Mouse (Mus musculus): ENCODE results near the gene Acot6. TPM values are rescaled to one million over a fixed set of nuclear protein-coding genes. Genes with fewer than 3 reads are reported as not detected.

Acot6 gene
- polyA plus RNA-seq, 1 experiment from 2014 or later, result 1.8 TPM

DNA sequence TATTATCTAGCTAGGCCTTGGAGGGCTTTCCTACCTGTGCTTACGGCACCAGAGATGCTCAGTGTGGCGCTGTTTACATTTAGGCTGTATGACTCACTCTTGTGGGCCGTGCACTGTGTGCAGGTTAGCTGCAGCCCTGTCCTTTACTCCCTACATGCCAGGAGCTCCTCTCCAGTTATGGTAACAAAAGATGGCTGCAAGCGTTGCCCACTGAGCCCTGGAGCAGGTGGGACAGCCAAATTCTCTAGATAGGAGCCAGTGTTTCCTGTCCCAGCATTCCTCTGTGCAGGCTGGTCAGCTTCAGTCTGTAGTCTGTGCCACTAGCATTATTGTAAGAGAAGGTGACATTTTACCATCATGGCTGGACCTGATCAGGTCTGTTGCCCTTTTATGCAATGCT is 40.8 kb downstream of the Acot6 start:
- WGBS, result 88% methylated on average over 4 of the region's 4 CpGs
- H3K9ac ChIP-seq, result no peak overlapping the region
- H3K27me3 ChIP-seq, result no peaks in the 10 kb centered on the region
- no peak overlapping the region for H3K4me3 ChIP-seq (replicated peaks)
- H3K4me2 ChIP-seq, result no peak overlapping the region
- H3K27ac ChIP-seq, result no peak overlapping the region
- H3K9me3 ChIP-seq (replicated peaks), result no peaks in the 10 kb centered on the region
- peaks cover 28% of the 10 kb centered on the region for H3K36me3 ChIP-seq
- ATAC-seq (replicated peaks; ENCODE audit: low FRiP score), result no peak
- H3K4me1 ChIP-seq, result no peaks in the 10 kb centered on the region

DNA sequence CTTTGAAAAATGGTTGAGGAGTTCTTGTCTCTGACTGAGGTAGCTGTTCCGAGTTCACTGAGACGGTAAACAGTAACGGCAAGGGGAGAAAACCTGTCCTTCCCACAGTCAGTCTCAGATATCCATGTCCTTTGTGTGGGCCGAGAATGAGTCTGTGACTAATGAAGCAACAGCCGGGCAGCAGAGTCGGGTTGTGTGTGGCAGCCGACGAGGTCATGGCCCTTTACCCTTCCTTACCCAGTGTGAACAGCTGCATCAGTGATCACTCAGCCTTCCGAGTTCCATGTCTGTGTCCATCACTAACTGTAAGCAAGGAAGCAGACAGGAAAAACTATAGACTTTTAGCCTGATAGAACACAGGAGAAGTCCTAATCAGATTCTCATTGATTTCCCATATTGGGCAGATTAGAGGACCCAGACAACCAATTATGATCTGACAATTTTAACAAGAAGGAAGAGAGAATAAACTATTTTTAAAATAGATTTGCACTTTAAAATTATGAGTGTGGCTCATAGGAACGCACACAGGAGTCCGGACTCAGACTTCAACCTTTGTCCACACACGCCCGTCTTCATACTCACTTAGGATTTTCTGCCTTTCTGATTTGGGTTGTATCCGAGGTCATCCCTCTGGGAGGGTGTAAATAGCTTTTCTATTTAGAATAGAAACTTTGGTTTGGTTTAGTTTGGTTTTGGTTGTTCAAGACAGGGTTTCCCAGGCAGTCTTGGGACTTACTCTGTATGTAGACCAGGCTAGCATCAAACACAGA is 42.0 kb downstream of the Acot6 start:
- 48% methylated on average over 14 of the region's 14 CpGs for WGBS

DNA sequence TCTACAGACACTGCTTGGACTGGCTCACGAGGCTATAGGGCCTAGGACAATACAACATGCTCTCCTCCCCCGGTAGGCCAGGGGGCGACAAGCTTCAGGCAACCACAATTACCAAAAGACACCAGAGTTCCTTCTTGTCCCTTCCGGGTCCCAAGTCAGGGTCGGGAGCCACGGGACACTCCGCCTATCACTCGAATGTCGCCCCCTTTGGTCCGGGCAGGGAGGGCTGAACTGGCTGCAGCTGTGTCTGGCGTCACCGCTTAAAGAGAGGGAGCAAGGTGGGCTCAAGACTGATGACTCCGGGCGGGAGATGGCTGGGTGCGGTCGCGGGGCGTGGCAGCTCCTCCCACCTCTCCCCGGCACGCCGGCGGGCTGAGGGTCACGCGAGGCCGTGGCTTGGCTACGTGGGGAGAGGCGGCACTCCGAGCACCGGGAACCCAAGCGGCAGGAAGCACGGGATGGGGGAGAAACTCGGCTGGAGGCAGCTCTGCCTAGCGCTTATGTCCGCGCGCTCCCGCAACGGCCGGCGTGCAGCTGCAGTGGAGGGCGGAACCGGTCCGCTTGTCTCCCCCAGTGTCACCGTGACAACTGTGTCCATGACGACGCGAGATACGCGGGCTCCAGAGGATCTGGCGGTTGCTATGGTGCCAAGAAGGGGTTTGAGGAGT is 47.6 kb downstream of the Acot6 start, which contains the start of gene Pnma1:
Gene Pnma1 (minus strand): TSS at position 536 of the 668 bp plus-strand sequence.
- Histone ChIP-seq H3K9me3 (replicated peaks) (no peaks in the 10 kb centered on the region), H3K4me1 (peaks cover 24% of the 10 kb centered on the region), H3K9ac (peak within 1 kb of the TSS; percentile 43), H3K36me3 (peaks cover 41% of the 10 kb centered on the region), H3K27me3 (no peaks in the 10 kb centered on the region), H3K4me3 (replicated peaks) (peak within 1 kb of the TSS; percentile 56), H3K4me2 (peak within 1 kb of the TSS; percentile 89), H3K27ac (no peak within 1 kb of the TSS)
- ATAC-seq (replicated peaks; ENCODE audit: low FRiP score), result peak; percentile 85
- 1% methylated on average over 50 of the region's 50 CpGs for WGBS

More for the DNA sequence above, 42.0 kb downstream of the Acot6 start:
- Histone ChIP-seq H3K9me3 (replicated peaks) (no peaks in the 10 kb centered on the region), H3K36me3 (peaks cover 29% of the 10 kb centered on the region), H3K4me3 (replicated peaks) (no peak overlapping the region), H3K4me1 (no peaks in the 10 kb centered on the region), H3K9ac (no peak overlapping the region), H3K27me3 (no peaks in the 10 kb centered on the region), H3K27ac (no peak overlapping the region), H3K4me2 (no peak overlapping the region)
- no peak; the same call in 1 of the 2 replicates for ATAC-seq (replicated peaks; ENCODE audit: low FRiP score)

DNA sequence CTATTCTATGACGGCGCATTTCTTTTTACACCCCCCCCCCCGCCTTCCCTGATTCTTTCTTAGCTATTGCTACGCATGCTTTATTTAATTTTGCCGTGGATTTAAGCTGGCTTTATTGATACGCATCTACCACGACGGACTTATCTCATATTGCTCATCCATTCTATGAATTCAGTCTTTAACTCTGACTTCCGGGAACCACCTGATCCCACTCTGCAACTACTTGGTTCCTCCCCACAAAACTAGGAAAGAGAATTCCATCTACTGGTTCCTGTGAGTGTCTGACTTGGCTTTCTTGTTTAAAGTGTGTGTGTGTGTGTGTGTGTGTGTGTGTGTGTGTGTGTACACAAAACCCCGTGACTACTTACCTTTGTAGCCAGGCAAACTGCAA is 48.2 kb downstream of the Acot6 start:
- H3K9ac ChIP-seq, result peak overlapping the region; percentile 43; the same call in 1 of the 2 replicates
- H3K4me2 ChIP-seq, result peak overlapping the region; percentile 89
- H3K4me1 ChIP-seq, result peaks cover 24% of the 10 kb centered on the region
- H3K4me3 ChIP-seq (replicated peaks), result peak overlapping the region; percentile 56
- peaks cover 44% of the 10 kb centered on the region for H3K36me3 ChIP-seq
- no peak for ATAC-seq (replicated peaks; ENCODE audit: low FRiP score)
- 20% methylated on average over 10 of the region's 10 CpGs for WGBS
- H3K27me3 ChIP-seq, result no peaks in the 10 kb centered on the region
- no peak overlapping the region for H3K27ac ChIP-seq
- no peaks in the 10 kb centered on the region for H3K9me3 ChIP-seq (replicated peaks)

DNA sequence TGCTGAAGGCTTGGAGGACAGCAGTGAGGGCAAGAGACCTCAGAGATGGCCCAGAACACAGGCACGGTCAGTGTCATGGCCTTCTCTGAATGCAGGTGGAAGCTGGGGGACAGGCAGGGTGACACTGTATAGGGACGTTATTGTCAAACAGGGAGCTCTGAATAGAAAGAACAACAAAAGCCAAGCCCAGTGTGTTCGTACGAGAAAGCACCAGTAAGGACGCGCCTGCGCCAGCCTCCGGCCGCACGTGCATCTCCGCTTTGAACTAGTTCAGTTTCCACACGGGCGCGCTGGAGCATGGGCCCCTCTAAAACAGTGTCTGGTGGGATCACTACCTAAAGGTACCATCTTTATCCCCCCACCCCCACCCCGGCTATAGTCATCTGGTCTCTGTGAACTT is 49.5 kb downstream of the Acot6 start:
- 93% methylated on average over 15 of the region's 15 CpGs for WGBS
- H3K36me3 ChIP-seq, result peaks cover 53% of the 10 kb centered on the region

DNA sequence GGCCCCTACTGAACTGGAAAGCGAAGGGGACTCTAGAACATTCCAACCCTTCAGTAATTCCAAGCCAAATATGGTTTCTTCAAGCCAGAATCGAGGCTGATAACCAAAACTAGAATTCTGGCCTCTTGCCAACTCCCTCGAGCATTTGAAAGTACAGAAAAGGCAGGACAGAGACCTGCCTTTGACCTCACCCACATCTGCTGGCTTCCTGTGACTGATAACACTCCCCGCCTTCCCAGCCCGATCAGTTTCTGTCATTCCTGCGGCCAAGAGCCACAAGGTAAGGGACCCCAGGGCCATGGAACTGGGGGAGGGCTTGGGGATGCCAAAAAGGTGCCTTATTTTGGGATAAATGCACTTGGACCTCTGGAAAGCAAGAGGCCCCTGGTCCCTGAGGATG is 50.5 kb downstream of the Acot6 start:
- Histone ChIP-seq H3K9me3 (replicated peaks) (no peaks in the 10 kb centered on the region), H3K9ac (no peak overlapping the region), H3K27ac (no peak overlapping the region), H3K4me3 (replicated peaks) (no peak overlapping the region), H3K4me2 (no peak overlapping the region), H3K4me1 (peaks cover 24% of the 10 kb centered on the region), H3K36me3 (peaks cover 63% of the 10 kb centered on the region), H3K27me3 (no peaks in the 10 kb centered on the region)
- ATAC-seq (replicated peaks; ENCODE audit: low FRiP score), result no peak
- 49% methylated on average over 6 of the region's 6 CpGs for WGBS

More for the DNA sequence above, 49.5 kb downstream of the Acot6 start:
- ATAC-seq (replicated peaks; ENCODE audit: low FRiP score), result no peak
- peaks cover 24% of the 10 kb centered on the region for H3K4me1 ChIP-seq
- no peak overlapping the region for H3K9ac ChIP-seq
- H3K4me2 ChIP-seq, result no peak overlapping the region
- H3K27ac ChIP-seq, result no peak overlapping the region
- no peak overlapping the region for H3K4me3 ChIP-seq (replicated peaks)
- H3K27me3 ChIP-seq, result no peaks in the 10 kb centered on the region
- no peaks in the 10 kb centered on the region for H3K9me3 ChIP-seq (replicated peaks)

DNA sequence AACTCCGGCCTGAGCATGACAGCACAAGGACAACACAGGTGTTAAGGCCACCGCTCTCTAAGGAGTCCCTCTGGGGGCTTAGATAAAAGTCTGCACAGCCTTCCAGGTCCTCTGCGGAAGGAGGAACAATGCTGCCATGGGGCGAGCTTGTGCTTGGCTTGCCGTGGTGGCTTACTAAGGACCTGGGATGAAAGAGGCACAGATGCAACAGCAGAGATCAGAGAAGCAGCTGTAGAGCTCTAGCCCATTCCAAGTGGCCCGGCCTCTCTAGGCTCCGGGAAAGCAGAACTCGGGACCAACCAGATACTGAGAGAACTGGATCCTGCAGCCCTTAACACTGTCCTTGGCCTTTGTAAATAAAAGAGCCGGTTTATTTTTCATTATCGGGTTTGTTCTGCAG is 51.5 kb downstream of the Acot6 start:
- peaks cover 24% of the 10 kb centered on the region for H3K4me1 ChIP-seq
- ATAC-seq (replicated peaks; ENCODE audit: low FRiP score), result no peak
- no peaks in the 10 kb centered on the region for H3K27me3 ChIP-seq
- no peaks in the 10 kb centered on the region for H3K9me3 ChIP-seq (replicated peaks)
- H3K36me3 ChIP-seq, result peaks cover 69% of the 10 kb centered on the region
- WGBS, result 87% methylated on average over 10 of the region's 10 CpGs
- no peak overlapping the region for H3K27ac ChIP-seq
- no peak overlapping the region for H3K9ac ChIP-seq
- H3K4me3 ChIP-seq (replicated peaks), result no peak overlapping the region
- H3K4me2 ChIP-seq, result no peak overlapping the region

DNA sequence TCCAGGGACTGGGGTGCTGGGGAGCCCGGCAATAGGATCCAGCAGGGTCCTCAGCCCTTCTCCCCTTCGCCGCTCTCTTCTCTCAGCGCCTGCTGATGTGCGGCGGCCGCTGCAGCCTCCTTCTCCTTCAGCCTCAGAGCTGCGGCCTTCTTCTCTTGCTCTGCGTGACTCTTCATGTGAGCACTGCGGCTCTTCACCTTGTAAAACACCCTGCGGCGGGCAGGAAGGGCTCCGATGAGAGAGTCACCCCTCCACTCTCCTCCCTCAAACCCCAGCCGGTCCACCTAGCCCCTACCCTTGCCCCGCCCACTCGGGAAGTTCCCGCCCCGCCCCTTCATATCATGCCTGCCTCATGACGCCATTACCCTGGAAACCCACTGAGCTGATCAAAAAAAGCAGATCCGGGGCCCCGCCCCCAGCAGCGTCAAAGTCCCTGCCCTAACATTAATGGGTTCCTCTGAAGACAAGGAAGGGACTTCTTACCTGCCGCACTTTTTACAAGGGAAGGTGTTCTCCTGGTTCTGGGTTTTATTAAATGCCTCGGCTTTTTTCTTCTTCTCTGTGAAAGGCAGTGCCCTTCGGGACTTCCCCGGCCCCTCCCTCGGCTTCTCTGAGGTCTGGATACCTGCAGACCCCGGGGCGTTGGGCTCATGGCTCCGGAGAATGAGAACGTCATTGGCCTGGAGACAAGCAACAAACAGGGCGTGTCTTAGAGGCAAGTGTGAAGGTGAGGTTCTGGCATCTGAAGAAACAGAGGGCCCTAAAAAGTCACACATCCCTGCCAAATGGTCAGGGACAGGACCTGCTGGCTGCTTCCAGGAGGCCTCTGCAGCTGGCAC is 52.1 kb downstream of the Acot6 start:
- no peak overlapping the region for H3K4me3 ChIP-seq (replicated peaks)
- no peak for ATAC-seq (replicated peaks; ENCODE audit: low FRiP score)
- peaks cover 70% of the 10 kb centered on the region for H3K36me3 ChIP-seq
- no peaks in the 10 kb centered on the region for H3K27me3 ChIP-seq
- WGBS, result 51% methylated on average over 32 of the region's 32 CpGs
- H3K4me2 ChIP-seq, result no peak overlapping the region
- no peak overlapping the region for H3K27ac ChIP-seq
- peaks cover 24% of the 10 kb centered on the region for H3K4me1 ChIP-seq
- H3K9ac ChIP-seq, result no peak overlapping the region
- no peaks in the 10 kb centered on the region for H3K9me3 ChIP-seq (replicated peaks)

DNA sequence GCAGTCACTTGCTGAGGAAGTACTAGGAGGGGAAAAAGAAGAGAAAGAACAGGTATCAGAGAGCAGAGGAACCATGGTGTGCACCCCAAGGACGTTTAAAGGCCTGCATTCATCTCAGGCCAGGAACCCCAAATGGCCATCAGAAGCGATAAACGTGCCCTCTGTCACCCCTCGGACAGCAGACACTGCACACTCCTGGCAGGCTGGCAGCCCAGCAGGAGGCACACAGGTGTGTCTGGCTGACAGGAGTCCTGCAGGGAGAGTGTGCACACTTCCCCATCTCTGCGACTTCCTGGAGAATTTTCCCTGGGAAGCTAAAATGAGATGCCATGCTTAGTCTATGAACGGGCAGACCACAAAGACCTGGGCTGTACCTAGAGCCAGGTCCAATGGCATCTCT is 53.0 kb downstream of the Acot6 start:
- Histone ChIP-seq H3K27me3 (no peaks in the 10 kb centered on the region), H3K4me1 (peaks cover 15% of the 10 kb centered on the region), H3K9me3 (replicated peaks) (no peaks in the 10 kb centered on the region), H3K36me3 (peaks cover 79% of the 10 kb centered on the region), H3K4me2 (no peak overlapping the region), H3K4me3 (replicated peaks) (no peak overlapping the region), H3K27ac (no peak overlapping the region), H3K9ac (no peak overlapping the region)
- 71% methylated on average over 6 of the region's 6 CpGs for WGBS
- no peak for ATAC-seq (replicated peaks; ENCODE audit: low FRiP score)

DNA sequence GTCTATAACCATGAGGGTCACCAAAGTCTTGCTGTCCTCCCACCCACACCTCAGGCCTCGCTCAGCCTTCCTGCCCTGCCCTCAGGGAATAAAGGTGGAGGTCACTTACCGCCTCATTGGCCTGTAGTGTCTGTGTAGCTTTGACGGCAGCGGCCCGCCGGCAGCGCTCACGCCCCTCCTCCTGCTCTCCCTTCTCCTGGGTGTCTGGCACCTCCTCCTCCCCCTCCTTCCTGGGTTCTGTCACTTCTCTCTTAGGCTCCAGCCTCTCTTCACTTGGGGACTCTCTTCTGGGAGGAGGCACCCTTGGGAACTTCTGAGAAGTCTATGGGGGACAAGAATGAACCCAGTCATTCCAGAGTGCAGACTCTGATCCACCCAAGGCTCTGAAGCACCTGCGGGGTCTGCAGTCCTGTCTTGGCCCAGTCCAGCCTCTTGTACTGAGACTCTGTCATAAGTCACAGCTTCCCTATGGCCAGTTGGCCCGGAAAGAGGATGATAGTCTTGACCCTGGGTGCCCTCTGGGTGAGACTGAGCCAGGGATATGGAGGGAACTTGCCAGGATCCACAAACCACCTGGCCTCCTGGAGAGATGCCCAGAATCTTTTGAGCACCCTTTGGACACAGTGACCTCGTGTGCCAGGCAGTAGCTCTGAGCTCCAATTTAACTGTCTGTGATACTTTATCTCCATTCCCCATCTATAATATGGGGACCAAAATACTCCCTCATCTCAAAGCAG is 54.5 kb downstream of the Acot6 start:
- Histone ChIP-seq H3K4me1 (peaks cover 10% of the 10 kb centered on the region; the same call in 1 of the 2 replicates), H3K4me3 (replicated peaks) (no peak overlapping the region), H3K27ac (no peak overlapping the region), H3K9ac (no peak overlapping the region), H3K4me2 (no peak overlapping the region), H3K27me3 (no peaks in the 10 kb centered on the region), H3K36me3 (peaks cover 92% of the 10 kb centered on the region), H3K9me3 (replicated peaks) (no peaks in the 10 kb centered on the region)
- 49% methylated on average over 11 of the region's 11 CpGs for WGBS
- ATAC-seq (replicated peaks; ENCODE audit: low FRiP score), result no peak

DNA sequence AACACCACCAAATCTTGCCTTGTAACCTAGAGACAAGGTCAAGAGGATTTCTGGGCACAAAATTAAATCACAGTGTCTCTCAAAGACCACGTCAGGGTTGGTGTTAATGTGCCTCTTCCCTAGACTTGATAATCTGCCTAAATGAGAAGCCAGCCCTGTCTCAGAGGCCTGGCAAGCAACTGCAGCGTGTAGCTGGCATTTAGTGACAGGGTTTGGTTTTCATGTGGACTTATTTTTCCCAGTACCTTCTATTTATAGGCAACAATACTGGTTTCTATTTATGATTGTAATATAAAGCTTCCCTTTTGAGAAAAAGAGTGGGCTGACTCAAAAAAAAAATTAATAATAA is 55.0 kb downstream of the Acot6 start:
- no peaks in the 10 kb centered on the region for H3K27me3 ChIP-seq
- no peak overlapping the region for H3K4me2 ChIP-seq
- peaks cover 10% of the 10 kb centered on the region; the same call in 1 of the 2 replicates for H3K4me1 ChIP-seq
- H3K4me3 ChIP-seq (replicated peaks), result no peak overlapping the region
- no peaks in the 10 kb centered on the region for H3K9me3 ChIP-seq (replicated peaks)
- no peak overlapping the region for H3K9ac ChIP-seq
- no peak overlapping the region for H3K27ac ChIP-seq
- no peak for ATAC-seq (replicated peaks; ENCODE audit: low FRiP score)
- whole genome bisulfite sequencing, result 68% methylated on average over 2 of the region's 2 CpGs
- peaks cover 92% of the 10 kb centered on the region for H3K36me3 ChIP-seq

Measured in kidney, embryonic 15.5 days (tissue).